Mouse (Mus musculus) liver, adult 2 months (tissue): ENCODE results near the gene Fgf11.

Experiments
- CTCF ChIP-seq: fragments of 200-500 bp; IDR thresholded peaks from 2 replicates; pipeline ENCODE4 v1.5.1; 2011; ENCODE audit warnings: low read depth, low read length, control low read depth
- POLR2A ChIP-seq: fragments of 200-500 bp; IDR thresholded peaks from 2 replicates; pipeline ENCODE4 v1.6.1; 2011; ENCODE audit warnings: low read length, control low read depth; ENCODE audit not compliant: insufficient read depth; ENCODE audit errors: extremely low read depth

DNA sequence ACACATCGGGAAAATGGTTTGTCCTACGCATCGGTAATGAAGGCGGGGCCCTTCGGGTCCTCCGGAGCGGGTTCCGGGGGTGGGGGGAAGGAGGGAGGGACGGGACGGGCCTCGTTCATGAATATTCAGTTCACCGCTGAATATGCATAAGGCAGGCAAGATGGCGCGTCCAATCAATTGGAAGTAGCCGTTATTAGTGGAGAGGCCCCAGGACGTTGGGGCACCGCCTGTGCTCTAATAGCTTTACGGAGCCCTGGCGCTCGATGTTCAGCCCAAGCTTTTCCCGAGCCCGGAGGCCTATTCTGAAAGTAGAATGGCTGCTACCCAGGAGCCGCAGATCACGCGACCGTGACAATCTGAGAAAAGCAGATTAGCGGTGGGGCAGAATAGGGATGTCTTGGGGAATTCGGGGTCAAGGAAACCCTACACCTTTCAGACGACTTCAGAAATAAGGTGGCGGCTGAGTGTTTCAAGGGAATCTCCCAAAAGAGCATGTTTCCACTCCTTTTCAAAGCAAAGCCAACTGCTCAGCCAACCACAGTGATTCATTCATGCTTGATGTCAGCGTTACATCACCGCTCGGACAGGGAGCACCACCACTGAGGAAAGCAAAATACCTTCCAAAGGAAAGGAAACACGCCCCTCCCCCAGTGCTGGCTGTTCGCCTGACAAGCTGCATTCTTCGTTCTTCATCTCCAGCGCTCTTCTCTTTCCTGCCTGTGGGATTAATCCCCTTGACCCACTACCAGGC lies 42.5 kb downstream of the Fgf11 start:
- no peak for TF ChIP-seq CTCF
- peak; percentile 64; the same call in 1 of the 2 replicates for TF ChIP-seq POLR2A
